Mouse (Mus musculus) megakaryocyte-erythroid progenitor cell, adult 5-6 weeks (primary cell): ENCODE data around the gene Ccn5. TPM values are rescaled to one million over a fixed set of nuclear protein-coding genes. Genes with fewer than 3 reads are reported as not detected.

Experiments
- ATAC-seq: replicated peaks from 2 replicates; pipeline ENCODE4 v1.8.0; 2016; ENCODE audit warnings: mild to moderate bottlenecking, inconsistent platforms; ENCODE audit not compliant: severe bottlenecking, poor library complexity, low FRiP score, low TSS enrichment
- total RNA-seq, 2 experiments: library from RNA; stranded (forward) in 1 of 2; stranded (reverse) in 1 of 2; fragments of 200-1000, 215-1000 nt in 1 of 2; fragments of >200 nt in 1 of 2; fragmentation: Nextera tagmentation in 1 of 2; gene quantifications; 2 replicates each; pipeline ENCODE4 v1.2.3; 2014 to 2017

Ccn5 gene
- total RNA-seq, 2 experiments from 2014 or later, result not detected

DNA sequence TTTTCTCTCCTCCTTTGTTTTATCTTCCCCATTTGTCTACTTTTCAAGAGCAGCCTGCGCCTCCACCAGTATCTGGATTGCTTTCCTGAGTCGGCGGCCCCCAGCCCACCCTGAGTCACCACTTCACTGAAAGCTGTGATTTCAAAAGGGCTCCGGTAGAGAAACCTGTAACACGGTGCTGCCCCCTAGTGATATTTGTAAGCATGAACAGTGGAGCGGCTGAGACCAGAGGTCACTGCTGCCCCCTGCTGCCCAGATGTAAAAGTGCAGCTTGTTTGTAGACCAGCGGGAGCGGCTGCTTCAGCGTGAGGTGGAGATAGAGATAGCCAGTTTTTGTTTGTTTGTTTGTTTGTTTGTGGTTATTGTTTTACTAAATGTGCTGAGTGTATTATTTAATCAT, 17.4 kb downstream of the Ccn5 start:
- peak; percentile 92 for ATAC-seq

- ATAC-seq, result peak; percentile 89
Observed at GRCm38 (mm10) chr2:163839519-163839918, 18.9 kb downstream of the Ccn5 start.

- no peak for ATAC-seq
Observed at GRCm38 (mm10) chr2:163842043-163842442, 21.4 kb downstream of the Ccn5 start.

DNA sequence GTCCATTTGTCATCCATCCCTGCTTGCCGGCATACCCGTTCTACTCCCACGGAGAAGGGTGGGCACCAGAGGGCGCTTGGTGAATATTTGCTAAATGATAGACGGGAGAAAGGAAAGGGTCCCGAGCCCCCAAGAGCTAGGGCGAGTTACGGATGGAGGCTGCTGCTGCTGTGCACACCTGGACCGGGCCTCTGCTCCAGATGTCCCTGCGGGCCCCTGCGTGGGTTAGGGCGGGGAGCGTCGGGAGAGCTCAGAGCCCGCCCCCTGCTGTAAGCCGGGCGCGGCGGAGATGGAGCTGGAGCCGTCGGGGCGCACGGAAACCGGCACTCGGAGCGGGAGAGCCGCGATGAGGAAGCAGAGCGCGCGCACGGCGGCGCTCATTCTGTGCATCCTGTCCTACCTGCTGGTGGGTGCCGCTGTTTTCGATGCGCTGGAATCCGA, 32.8 kb downstream of the Ccn5 start, which contains the start of gene Kcnk15:
TSS of gene Kcnk15 (plus strand) at position 191 of the 441 bp plus-strand sequence.
- no peak for ATAC-seq

DNA sequence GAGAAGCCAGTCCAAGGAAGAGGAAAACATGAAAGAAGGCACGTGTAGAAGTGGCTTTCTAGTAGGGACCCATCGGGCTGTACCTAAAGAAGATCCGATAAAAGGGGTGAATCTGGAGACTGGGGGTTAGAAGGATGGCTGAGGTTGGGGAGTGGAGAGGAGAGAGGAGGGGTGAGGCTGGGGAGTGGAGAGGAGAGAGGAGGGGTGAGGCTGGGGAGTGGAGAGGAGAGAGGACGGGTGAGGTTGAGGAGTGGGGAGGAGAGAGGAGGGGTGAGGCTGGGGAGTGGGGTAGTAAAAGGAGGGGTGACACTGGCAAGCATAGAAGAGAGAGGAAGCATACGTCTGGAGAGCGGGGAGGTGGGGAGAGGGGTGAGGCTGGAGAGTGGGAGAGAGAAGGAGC, 36.6 kb downstream of the Ccn5 start:
- ATAC-seq, result 0 out of 2 replicates have a peak, but pooled peaks have one; percentile 46

DNA sequence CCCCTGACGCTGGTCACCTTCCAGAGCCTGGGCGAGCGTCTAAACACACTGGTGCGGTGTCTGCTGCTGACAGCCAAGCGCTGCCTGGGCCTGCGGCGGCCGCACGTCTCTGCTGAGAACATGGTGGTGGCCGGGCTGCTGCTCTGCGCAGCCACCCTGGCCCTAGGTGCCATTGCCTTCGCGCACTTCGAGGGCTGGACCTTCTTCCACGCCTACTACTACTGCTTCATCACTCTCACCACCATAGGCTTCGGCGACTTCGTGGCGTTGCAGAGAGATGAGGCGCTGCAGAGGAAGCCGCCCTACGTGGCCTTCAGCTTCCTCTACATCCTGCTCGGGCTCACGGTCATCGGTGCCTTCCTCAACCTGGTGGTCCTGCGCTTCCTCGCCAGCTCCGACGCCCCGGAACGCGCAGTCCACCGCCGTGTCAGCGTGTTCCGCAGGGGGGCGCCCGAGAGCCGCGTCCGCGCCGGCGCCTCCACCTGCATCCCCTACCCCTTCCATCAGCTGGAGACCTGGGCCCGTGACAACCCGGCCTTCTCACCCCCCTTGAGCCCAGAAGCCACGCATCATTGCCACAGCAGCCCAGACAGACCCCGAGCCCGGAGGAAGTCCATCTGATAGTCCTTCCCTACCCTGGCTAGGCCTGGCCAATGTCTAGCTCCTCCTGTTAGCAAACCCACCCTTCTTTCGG, 37.7 kb downstream of the Ccn5 start:
- peak; percentile 36 for ATAC-seq

DNA sequence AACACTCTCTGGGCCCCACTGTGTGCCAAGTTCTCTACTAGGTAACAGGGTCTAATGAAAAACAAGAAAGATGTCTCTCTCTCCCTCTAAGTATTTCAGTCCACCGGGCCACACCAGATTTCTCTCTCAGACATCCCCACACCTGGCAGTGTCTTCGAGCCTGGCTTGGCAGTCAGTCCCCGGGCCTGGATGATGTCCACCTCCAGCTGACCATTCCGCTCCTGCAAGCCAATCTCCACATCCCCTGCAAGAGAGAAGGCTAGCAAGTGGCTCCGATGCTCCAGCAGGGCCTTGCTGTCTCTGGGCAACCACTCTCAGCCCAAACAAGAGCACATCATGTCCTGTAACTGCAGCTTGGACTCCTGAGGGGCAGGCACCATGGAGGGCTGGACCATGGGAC, 44.6 kb downstream of the Ccn5 start:
- ATAC-seq, result no peak

- no peak for ATAC-seq
Observed at GRCm38 (mm10) chr2:163866061-163866460, 45.4 kb downstream of the Ccn5 start.

DNA sequence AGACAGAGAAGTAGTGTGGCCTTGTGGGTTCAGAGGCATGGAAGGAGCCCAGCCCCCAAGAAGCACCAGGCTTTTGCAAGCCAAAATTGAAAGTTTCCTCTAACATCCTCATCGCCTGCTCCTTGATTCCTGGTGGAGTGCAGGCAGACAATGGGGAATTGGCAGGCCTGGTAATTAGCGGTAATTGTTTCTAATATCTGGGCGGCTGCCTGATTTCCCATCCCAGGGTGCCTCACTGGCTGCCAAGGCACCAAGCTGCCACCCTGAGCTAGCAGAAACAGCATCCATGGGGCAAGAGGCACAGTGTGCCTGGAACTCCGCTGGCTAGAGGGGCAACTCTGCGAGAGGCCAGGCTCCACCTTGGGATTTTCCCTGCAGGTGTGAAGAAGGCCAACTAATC, 49.1 kb downstream of the Ccn5 start:
- no peak for ATAC-seq

DNA sequence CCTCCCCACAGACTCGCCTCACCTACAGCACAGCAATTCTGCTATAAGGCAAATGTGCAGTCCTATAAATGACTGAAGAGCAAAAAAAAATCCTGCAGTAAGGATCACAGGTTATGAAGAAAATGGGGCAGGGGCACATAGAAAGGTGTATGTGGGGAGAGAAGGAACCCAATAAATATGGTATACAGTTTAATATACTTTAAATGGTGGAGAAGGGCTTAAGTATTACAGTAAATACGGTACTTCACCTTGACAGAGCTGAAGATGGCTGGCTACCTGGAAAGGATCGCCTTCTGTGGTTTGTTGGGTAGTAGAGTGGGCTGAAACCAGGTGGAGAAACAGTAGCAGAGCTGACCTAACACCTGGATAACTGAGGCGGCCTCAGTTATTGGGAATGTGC, 50.6 kb downstream of the Ccn5 start:
- ATAC-seq, result no peak

- ATAC-seq, result no peak
Observed at GRCm38 (mm10) chr2:163871906-163872305, 51.2 kb downstream of the Ccn5 start.

DNA sequence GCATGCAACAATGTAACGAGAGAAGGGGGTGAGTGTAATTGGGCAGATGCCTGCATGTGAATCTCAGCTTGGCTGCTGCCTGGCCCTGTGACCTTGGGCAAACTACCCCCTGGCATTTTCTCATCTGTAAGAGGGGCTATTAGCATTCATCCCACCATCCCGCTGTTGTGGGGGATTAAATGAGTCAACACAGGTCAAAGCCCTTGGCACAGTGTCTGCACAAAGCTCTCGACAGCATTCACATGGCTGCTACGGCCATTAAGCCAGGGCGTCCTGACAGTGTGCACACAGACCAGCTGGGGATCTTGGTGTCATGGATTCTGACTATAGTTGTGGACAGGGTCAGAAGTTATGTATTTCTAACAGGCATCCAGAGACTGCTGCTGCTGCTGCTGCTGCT, 54.2 kb downstream of the Ccn5 start:
- no peak for ATAC-seq

GRCm38 (mm10) chr2:163875484-163875883, 54.8 kb downstream of the Ccn5 start:
- ATAC-seq, result no peak

DNA sequence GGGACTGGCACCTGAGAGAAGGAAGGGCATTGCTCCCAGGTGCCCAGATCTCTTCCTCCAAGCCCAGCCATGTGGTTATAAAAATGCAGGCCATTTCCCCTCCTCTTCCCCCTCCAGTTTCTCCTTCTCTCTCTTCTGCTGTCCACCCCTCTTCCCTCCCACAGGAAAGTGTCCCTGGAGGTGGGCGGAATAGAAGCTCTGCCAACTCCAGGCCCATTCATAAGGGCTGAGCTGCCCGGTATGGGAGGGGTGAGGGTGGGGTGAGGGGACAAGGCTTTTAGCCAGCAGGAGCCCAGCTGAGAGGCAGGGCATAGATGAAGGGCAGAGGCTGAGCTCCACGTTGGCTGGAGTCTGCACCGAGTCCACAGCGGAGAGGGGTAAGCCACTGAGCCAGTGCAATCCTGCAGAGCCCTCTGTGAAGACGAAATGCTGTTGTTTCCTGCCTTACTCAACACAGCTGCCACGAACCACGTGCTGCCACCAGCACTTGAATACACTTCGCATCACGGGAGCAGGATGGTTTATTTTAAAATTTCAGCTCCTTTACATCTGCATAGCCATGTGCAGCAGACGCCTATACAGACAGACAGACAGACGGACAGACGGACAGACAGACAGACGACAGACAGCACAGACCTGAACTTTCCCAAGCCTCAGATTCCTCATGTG, 56.3 kb downstream of the Ccn5 start:
- ATAC-seq, result no peak

GRCm38 (mm10) chr2:163880891-163881290, 60.2 kb downstream of the Ccn5 start:
- ATAC-seq, result no peak

Other genes with a start within 250 kb of the Ccn5 start
- gene Ttpal, start 218.5 kb upstream of the Ccn5 start, total RNA-seq (2014; fragmentation: Nextera tagmentation), result 15.6 and 27.3 TPM in 2 replicates
- 9.0 and 10.9 TPM in 2 replicates for gene Ttpal, start 218.5 kb upstream of the Ccn5 start, total RNA-seq (2017)
- gene Serinc3, start 175.7 kb upstream of the Ccn5 start, total RNA-seq (2014; fragmentation: Nextera tagmentation), result 438 and 460 TPM in 2 replicates
- gene Serinc3, start 175.7 kb upstream of the Ccn5 start, total RNA-seq (2017), result 469 and 531 TPM in 2 replicates
- 92.1 and 105 TPM in 2 replicates for gene Pkig, start 162.5 kb upstream of the Ccn5 start, total RNA-seq (2014; fragmentation: Nextera tagmentation)
- gene Pkig, start 162.5 kb upstream of the Ccn5 start, total RNA-seq (2017), result 38.2 and 70.3 TPM in 2 replicates
- gene Ada, start 70.6 kb upstream of the Ccn5 start, total RNA-seq (2014; fragmentation: Nextera tagmentation), result 8.0 and 10.6 TPM in 2 replicates
- gene Ada, start 70.6 kb upstream of the Ccn5 start, total RNA-seq (2017), result 9.1 and 14.4 TPM in 2 replicates
- gene Kcnk15, start 32.8 kb downstream of the Ccn5 start, total RNA-seq (2014; fragmentation: Nextera tagmentation), result not detected in 2 replicates
- gene Kcnk15, start 32.8 kb downstream of the Ccn5 start, total RNA-seq (2017), result not detected in 2 replicates
- gene Rims4, start 97.8 kb downstream of the Ccn5 start, total RNA-seq (2014; fragmentation: Nextera tagmentation), result not detected in 2 replicates
- gene Rims4, start 97.8 kb downstream of the Ccn5 start, total RNA-seq (2017), result not detected in 2 replicates
- 111 and 112 TPM in 2 replicates for gene Ywhab, start 174.1 kb downstream of the Ccn5 start, total RNA-seq (2014; fragmentation: Nextera tagmentation)
- 54.1 and 60.2 TPM in 2 replicates for gene Ywhab, start 174.1 kb downstream of the Ccn5 start, total RNA-seq (2017)
- 1.5 TPM in 1 of 2 replicates, not detected in the other for gene Pabpc1l, start 204.6 kb downstream of the Ccn5 start, total RNA-seq (2014; fragmentation: Nextera tagmentation)
- gene Pabpc1l, start 204.6 kb downstream of the Ccn5 start, total RNA-seq (2017), result not detected in 2 replicates
- 72.5 and 74.3 TPM in 2 replicates for gene Stk4, start 249.5 kb downstream of the Ccn5 start, total RNA-seq (2014; fragmentation: Nextera tagmentation)
- gene Stk4, start 249.5 kb downstream of the Ccn5 start, total RNA-seq (2017), result 76.5 and 137 TPM in 2 replicates